Mouse (Mus musculus): ENCODE measurements around the gene Plekha4. TPM values are rescaled to one million over a fixed set of nuclear protein-coding genes. Genes with fewer than 3 reads are reported as not detected.
"Not testable (repeated sequence)": the region's sequence is repeated elsewhere in the genome, so short reads cannot be mapped to it uniquely, and the experiment has no call there.

Plekha4 gene
- polyA plus RNA-seq, 1 experiment from 2014 or later = 3.5 TPM

DNA sequence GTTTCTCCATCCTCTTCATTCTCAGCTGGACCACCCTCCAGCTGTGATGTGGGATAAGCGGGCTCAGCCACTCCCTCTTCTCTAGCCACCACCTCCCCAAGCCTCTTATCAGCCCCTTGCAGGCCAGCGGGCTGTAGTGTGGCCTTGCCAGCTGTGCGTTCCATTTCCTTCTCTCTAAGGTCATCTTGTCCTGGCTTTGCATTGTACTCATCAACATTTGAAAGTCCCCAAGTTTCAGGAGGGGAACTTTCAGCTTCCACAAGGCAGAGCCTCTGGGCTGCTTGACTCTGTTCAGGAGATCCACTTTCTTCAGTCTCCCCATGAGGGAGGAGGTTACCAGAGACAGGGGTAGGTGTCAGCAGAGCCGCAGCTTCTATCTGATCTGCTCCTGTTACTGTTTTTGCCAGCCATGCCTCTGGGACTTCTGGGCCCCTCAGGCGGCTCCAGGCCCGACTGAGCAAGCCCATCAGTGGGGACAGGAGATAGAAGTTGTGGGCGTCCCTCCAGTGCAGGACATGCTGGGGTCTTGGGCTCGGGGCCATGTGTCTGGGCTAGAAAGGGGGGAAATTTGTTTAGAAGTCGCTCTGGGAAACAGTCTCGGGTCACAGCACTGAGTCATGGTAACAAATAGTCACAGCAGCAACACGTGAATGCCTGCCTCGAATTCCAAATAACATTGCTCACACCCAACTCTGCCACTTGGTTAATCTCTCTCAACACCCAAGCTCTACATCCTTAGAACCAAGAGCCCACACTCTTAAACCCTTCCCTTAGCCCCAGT is 1.1 kb upstream of the Plekha4 start:
- peak overlapping the region; percentile 58 for H3K4me3 ChIP-seq
- peak overlapping the region; percentile 67 for H3K9ac ChIP-seq
- H3K27ac ChIP-seq = no peak overlapping the region
- H3K4me2 ChIP-seq (replicated peaks) = peak overlapping the region; percentile 74
- ATAC-seq (ENCODE audit: low FRiP score, low read depth) = no peak
- H3K36me3 ChIP-seq = no peaks in the 10 kb centered on the region
- WGBS = 37% methylated on average over 12 of the region's 12 CpGs
- no peaks in the 10 kb centered on the region for H3K27me3 ChIP-seq (replicated peaks)
- H3K4me1 ChIP-seq = peaks cover 22% of the 10 kb centered on the region
- no peaks in the 10 kb centered on the region for H3K9me3 ChIP-seq

DNA sequence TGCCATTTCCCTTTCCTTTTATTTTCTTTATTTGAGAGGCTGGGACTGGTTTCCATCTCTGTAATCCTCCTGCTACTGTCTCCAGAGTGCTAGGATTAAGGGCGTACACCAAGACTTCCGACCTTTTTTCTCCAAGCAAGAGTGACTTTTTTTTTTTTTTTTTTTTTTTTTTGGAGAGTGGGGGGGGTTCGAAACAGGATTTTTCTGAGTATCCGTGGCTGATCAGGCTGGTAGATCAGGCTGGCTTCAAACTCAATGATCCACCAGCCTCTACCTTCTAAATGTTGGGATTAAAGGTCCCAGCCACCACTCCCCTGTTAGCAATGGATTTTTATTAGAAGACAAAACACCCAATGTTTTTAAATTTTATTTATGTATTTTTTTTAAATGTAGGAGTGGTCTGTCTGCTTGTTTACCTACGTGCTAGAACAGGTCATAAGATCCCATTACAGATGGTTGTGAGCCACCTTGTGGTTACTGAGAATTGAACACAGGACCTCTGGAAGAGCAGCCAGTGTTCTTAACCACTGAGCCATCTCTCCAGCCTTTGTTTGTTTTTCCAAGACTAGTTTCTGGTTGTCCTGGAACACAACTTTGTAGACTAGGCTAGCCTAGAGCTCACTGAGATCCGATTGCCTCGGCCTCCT is 467 bp downstream of the Plekha4 start:
- Histone ChIP-seq H3K4me2 (replicated peaks) (peak overlapping the region; percentile 74), H3K9ac (peak overlapping the region; percentile 67), H3K27ac (0 out of 2 replicates have a peak overlapping the region, but pooled peaks have one; percentile 34), H3K4me1 (peaks cover 19% of the 10 kb centered on the region), H3K4me3 (peak overlapping the region; percentile 58), H3K36me3 (no peaks in the 10 kb centered on the region), H3K9me3 (no peaks in the 10 kb centered on the region), H3K27me3 (replicated peaks) (0 out of 2 replicates have a peak, but pooled peaks cover 2% of the 10 kb centered on the region)
- ATAC-seq (ENCODE audit: low FRiP score, low read depth) = no peak
- 25% methylated on average over 7 of the region's 7 CpGs for WGBS

DNA sequence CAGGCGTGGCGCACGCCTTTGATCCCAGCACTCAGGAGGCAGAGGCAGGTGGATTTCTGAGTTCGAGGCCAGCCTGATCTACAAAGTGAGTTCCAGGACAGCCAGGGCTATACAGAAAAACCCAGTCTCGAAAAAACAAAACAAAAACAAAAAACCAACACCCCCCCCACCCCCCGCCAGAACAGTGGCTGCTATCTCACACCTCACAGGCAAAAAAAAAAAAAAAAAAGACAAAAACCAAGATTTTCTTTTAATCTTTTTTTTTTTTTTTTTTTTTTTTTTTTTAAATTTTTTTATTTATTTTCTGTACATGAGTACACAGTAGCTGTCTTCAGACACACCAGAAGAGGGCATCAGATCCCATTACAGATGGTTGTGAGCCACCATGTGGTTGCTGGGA is 1.0 kb downstream of the Plekha4 start:
- WGBS = 89% methylated on average over 6 of the region's 6 CpGs

DNA sequence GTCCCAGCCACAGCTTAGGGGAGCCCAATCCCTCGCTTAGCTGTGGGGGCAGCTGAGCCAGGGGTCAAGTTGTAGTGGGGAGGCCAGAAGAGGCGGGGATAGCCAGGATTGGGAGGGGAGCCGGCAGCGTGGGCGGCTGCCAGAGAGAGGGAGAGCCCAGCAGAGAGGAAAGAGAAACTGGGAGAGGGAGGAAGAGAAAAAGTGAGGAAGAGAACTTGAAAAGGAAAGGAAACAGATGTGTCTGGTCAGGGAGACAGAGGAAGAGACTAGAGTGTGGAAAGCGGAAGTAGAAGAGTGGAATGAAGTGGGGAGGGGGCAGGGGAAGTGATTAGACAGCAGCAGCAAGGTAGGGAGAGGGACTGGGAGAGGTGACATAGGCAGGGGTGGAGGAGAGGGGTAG is 3.3 kb downstream of the Plekha4 start:
- Histone ChIP-seq H3K27me3 (replicated peaks) (0 out of 2 replicates have a peak, but pooled peaks cover 2% of the 10 kb centered on the region), H3K27ac (no peak overlapping the region), H3K4me2 (replicated peaks) (0 out of 2 replicates have a peak overlapping the region, but pooled peaks have one; percentile 5), H3K4me1 (peaks cover 12% of the 10 kb centered on the region), H3K9me3 (no peaks in the 10 kb centered on the region), H3K36me3 (no peaks in the 10 kb centered on the region), H3K9ac (no peak overlapping the region), H3K4me3 (no peak overlapping the region)
- 19% methylated on average over 6 of the region's 6 CpGs for WGBS
- no peak for ATAC-seq (ENCODE audit: low FRiP score, low read depth)

More for the DNA sequence above, 1.0 kb downstream of the Plekha4 start:
- Histone ChIP-seq H3K4me2 (replicated peaks) (peak overlapping the region; percentile 74; the same call in 1 of the 2 replicates), H3K4me1 (peaks cover 19% of the 10 kb centered on the region)
- H3K27ac ChIP-seq; ATAC-seq (ENCODE audit: low FRiP score, low read depth); H3K4me3 ChIP-seq; H3K36me3 ChIP-seq; H3K9me3 ChIP-seq; H3K9ac ChIP-seq; H3K27me3 ChIP-seq (replicated peaks): not testable (repeated sequence)

DNA sequence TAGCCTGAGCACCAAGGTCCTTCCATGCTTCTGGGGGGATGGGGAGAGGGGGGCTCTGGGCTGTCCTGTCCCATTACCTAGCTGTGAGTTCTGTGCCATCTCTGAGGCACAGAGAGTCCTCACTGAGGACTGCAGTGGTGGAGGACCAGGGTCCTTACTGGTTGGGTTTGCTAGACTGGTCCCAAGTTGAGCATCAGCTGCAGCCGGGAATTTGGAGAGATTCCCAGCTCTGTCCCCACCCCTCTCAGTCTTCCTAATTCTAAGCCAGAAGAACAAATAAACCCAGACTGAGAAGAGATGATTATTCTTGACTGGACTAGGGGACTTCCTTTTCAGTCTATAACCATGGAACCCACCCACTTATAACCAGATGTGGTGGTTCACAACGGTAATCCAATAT is 4.5 kb downstream of the Plekha4 start:
- 80% methylated on average over 2 of the region's 2 CpGs for WGBS
- H3K27me3 ChIP-seq (replicated peaks) = 0 out of 2 replicates have a peak, but pooled peaks cover 2% of the 10 kb centered on the region
- no peaks in the 10 kb centered on the region for H3K36me3 ChIP-seq
- no peak for ATAC-seq (ENCODE audit: low FRiP score, low read depth)
- H3K27ac ChIP-seq = no peak overlapping the region
- H3K4me2 ChIP-seq (replicated peaks) = peak overlapping the region; percentile 5; the same call in 1 of the 2 replicates
- no peak overlapping the region for H3K9ac ChIP-seq
- H3K4me3 ChIP-seq = no peak overlapping the region
- peaks cover under 1% of the 10 kb centered on the region; the same call in 1 of the 2 replicates for H3K4me1 ChIP-seq
- H3K9me3 ChIP-seq = no peaks in the 10 kb centered on the region

DNA sequence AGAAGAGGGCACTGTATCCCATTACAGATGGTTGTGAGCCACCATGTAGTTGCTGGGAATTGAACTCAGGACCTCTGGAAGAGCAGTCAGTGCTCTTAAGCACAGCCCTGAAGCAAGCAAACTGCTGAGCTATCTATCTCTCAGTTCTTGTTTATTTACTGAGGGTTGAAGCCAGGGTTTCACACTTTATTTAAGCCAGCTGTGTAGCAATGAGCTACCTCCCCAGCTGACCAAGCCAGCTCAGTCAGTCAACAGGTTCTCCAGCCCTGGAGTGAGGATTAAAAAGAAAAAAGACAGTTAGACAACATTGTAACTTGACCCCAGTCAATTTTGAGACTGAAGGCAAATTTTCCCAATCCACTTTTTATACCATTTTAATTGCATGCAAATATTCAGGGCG is 9.5 kb downstream of the Plekha4 start:
- Histone ChIP-seq H3K36me3 (no peaks in the 10 kb centered on the region), H3K4me3 (no peak overlapping the region), H3K27me3 (replicated peaks) (no peaks in the 10 kb centered on the region), H3K27ac (no peak overlapping the region), H3K9me3 (no peaks in the 10 kb centered on the region), H3K9ac (no peak overlapping the region), H3K4me2 (replicated peaks) (no peak overlapping the region), H3K4me1 (peaks cover 3% of the 10 kb centered on the region; the same call in 1 of the 2 replicates)
- WGBS = 80% methylated on average over 1 of the region's 1 CpGs
- no peak for ATAC-seq (ENCODE audit: low FRiP score, low read depth)

DNA sequence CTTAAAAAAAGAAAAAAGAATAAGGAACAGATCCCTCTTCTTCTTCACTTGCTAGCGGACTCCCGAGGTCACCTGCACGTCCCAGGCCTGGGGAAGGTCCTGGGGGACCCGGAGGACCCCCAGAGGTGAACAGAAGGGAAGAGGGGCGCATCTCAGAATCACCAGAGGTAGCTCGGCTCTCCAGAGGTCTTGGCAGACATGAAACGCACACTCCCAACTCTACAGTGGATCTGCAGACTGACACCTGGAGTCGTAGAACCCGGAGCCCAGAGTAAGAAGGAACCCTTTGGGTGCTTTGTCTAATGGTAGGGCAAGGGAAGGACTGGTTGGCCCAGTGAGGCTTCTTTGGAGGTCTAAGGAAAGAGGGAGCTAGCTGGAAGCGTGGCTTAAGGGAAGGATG is 11.5 kb downstream of the Plekha4 start:
- Histone ChIP-seq H3K27ac (no peak overlapping the region), H3K9ac (peak overlapping the region; percentile 57; the same call in 1 of the 2 replicates), H3K36me3 (no peaks in the 10 kb centered on the region), H3K27me3 (replicated peaks) (no peaks in the 10 kb centered on the region), H3K4me3 (peak overlapping the region; percentile 47), H3K4me2 (replicated peaks) (peak overlapping the region; percentile 80), H3K4me1 (peaks cover 3% of the 10 kb centered on the region; the same call in 1 of the 2 replicates), H3K9me3 (no peaks in the 10 kb centered on the region)
- 73% methylated on average over 10 of the region's 10 CpGs for WGBS
- peak; percentile 5; the same call in 1 of the 2 replicates for ATAC-seq (ENCODE audit: low FRiP score, low read depth)

DNA sequence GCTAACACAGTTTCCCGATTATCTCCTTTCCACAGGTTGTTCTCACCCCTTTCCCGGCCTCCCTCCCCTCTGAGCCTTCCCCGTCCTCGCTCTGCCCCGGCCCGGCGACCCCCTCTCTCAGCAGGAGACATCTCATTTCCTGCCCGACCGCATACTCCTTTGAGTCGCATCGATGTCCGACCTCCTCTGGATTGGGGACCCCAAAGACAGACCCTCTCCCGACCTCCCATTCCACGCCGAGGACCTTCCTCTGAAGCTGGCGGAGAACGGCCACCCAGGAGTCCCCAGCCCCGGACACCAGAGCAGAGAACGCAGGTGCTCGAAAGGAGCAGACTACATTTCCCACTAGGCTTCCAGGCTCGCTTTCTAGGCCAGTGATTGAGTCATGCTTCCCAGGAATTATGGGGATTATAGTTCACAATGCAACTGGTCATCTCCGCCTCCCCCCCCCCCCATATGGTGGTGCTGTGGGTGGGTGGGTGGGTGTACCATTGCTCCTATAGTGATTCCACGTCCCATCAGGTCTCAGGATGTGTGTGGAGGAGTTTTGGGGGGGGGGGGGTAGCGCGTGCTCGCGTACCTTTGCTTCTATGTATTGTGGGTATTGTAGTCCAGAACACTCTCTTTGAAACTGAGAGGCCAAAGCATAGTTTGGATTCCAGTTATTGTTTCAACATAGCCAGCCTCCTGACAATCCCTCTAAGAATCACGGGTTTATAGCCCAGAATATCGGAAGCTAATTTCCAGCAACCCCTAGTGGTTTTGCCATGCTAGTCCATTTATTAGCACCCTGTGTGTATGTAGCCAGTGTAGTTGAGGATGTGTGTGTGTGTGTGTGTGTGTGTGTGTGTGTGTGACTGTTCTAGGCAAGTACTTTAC is 12.3 kb downstream of the Plekha4 start:
- Histone ChIP-seq H3K4me1 (peaks cover 3% of the 10 kb centered on the region; the same call in 1 of the 2 replicates), H3K36me3 (no peaks in the 10 kb centered on the region), H3K27me3 (replicated peaks) (no peaks in the 10 kb centered on the region), H3K9me3 (no peaks in the 10 kb centered on the region), H3K9ac (peak overlapping the region; percentile 57), H3K4me3 (peak overlapping the region; percentile 47), H3K4me2 (replicated peaks) (peak overlapping the region; percentile 80), H3K27ac (no peak overlapping the region)
- WGBS = 3% methylated on average over 29 of the region's 29 CpGs
- peak; percentile 86 for ATAC-seq (ENCODE audit: low FRiP score, low read depth)

DNA sequence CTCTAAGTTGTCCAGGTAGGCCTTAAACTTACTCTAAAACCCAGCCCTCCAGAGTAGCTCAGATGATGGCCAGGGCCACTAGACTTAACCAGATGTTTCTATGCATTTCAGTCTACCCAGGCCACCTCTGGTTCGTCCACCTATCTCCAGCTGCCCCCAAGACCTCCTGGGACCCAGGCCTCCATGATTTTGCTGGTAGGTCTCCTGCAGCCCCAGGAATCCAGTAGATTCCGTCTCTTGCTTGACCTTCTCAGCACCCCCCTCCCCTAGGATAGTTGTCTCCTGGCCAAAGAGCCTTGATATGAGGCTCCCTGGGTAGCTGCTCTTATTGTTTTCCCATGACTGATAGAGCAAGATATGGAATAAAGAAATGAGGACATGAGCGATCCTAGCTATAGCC is 13.0 kb downstream of the Plekha4 start:
- H3K4me2 ChIP-seq (replicated peaks) = peak overlapping the region; percentile 80
- peaks cover 3% of the 10 kb centered on the region; the same call in 1 of the 2 replicates for H3K4me1 ChIP-seq
- H3K36me3 ChIP-seq = no peaks in the 10 kb centered on the region
- no peaks in the 10 kb centered on the region for H3K9me3 ChIP-seq
- no peak overlapping the region for H3K27ac ChIP-seq
- no peaks in the 10 kb centered on the region for H3K27me3 ChIP-seq (replicated peaks)
- H3K4me3 ChIP-seq = no peak overlapping the region
- no peak for ATAC-seq (ENCODE audit: low FRiP score, low read depth)
- H3K9ac ChIP-seq = no peak overlapping the region
- 76% methylated on average over 3 of the region's 3 CpGs for WGBS

DNA sequence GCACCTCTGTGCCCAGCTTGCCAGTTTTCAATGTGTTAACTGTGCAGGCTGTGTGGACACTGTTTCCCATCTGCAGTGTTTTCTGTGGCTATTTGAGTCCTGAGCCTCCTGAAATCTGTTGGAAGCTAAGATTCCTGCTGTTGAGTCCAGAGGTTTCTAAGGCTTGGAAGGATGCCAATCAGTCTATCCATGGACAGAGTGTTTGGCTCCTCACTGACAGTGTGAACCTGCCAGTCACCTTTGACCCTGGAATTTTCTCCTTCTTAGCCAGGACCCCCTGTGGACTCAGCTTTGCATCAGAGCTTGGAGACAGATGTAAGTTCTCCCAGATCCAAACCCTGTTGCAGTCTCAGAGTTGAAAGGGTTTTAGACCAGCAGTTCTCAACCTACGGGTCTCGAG is 14.1 kb downstream of the Plekha4 start:
- H3K27ac ChIP-seq = no peak overlapping the region
- no peak overlapping the region for H3K9ac ChIP-seq
- no peak overlapping the region for H3K4me3 ChIP-seq
- H3K36me3 ChIP-seq = no peaks in the 10 kb centered on the region
- 68% methylated on average over 2 of the region's 2 CpGs for WGBS
- H3K9me3 ChIP-seq = 0 out of 2 replicates have a peak, but pooled peaks cover 5% of the 10 kb centered on the region
- no peak overlapping the region for H3K4me2 ChIP-seq (replicated peaks)
- H3K4me1 ChIP-seq = peaks cover 3% of the 10 kb centered on the region; the same call in 1 of the 2 replicates
- no peaks in the 10 kb centered on the region for H3K27me3 ChIP-seq (replicated peaks)
- no peak for ATAC-seq (ENCODE audit: low FRiP score, low read depth)

DNA sequence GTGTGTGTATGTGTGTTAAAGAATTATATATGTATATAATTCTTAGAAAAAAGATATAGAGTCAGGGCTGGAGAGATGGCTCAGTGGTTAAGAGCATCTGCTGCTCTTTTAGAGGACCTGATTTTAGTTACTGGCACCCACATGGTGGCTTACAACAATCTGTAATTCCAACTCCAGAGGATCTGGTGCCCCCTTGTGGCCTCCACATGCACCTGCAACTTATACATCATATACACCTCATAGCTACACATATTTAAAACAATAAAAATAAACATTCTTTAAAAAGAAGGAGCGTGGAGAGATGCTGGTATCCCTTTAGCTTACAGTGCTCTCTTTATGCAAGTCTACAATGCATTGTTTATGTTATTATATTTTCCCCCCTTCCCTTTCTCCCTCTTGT is 18.4 kb downstream of the Plekha4 start:
- Histone ChIP-seq H3K27ac (no peak overlapping the region), H3K9ac (no peak overlapping the region), H3K4me3 (no peak overlapping the region), H3K4me1 (no peaks in the 10 kb centered on the region), H3K27me3 (replicated peaks) (no peaks in the 10 kb centered on the region), H3K9me3 (0 out of 2 replicates have a peak, but pooled peaks cover 5% of the 10 kb centered on the region), H3K36me3 (no peaks in the 10 kb centered on the region), H3K4me2 (replicated peaks) (no peak overlapping the region)
- ATAC-seq (ENCODE audit: low FRiP score, low read depth) = no peak
- WGBS = 96% methylated on average over 1 of the region's 1 CpGs
